Mouse (Mus musculus): ENCODE measurements around the gene Cox11.

Gene Cox11

GRCm38 (mm10) chr11:90637440-90638311, at the start of gene Cox11, which contains the start of gene Stxbp4:
Cox11 (plus strand) TSS chr11:90638173.
Stxbp4 (minus strand) TSS chr11:90638084.
- peak; percentile 96 to 97 for DNase-seq (ENCODE audit: low spot score in 2 of 2)

- peak in 1 of 2 experiments; percentile 5 for DNase-seq (ENCODE audit: low spot score in 2 of 2)
Observed at GRCm38 (mm10) chr11:90590996-90591395, 47.0 kb upstream of the Cox11 start.

GRCm38 (mm10) chr11:90595826-90596225, 42.1 kb upstream of the Cox11 start:
- no peak for DNase-seq (ENCODE audit: low spot score in 2 of 2)

- DNase-seq (ENCODE audit: low spot score in 2 of 2): no peak
Observed at GRCm38 (mm10) chr11:90603066-90603465, 34.9 kb upstream of the Cox11 start.

GRCm38 (mm10) chr11:90612118-90612517, 25.9 kb upstream of the Cox11 start:
- DNase-seq (ENCODE audit: low spot score in 2 of 2): no peak

- no peak for DNase-seq (ENCODE audit: low spot score in 2 of 2)
Observed at GRCm38 (mm10) chr11:90614743-90615142, 23.2 kb upstream of the Cox11 start.

- no peak for DNase-seq (ENCODE audit: low spot score in 2 of 2)
Observed at GRCm38 (mm10) chr11:90616431-90616830, 21.5 kb upstream of the Cox11 start.

- DNase-seq (ENCODE audit: low spot score in 2 of 2): no peak
Observed at GRCm38 (mm10) chr11:90622044-90622443, 15.9 kb upstream of the Cox11 start.

- DNase-seq (ENCODE audit: low spot score in 2 of 2): no peak
Observed at GRCm38 (mm10) chr11:90622500-90622899, 15.5 kb upstream of the Cox11 start.

GRCm38 (mm10) chr11:90623477-90623876, 14.5 kb upstream of the Cox11 start:
- peak; percentile 53 to 71 for DNase-seq (ENCODE audit: low spot score in 2 of 2)

GRCm38 (mm10) chr11:90625174-90625573, 12.8 kb upstream of the Cox11 start:
- DNase-seq (ENCODE audit: low spot score in 2 of 2): no peak

- DNase-seq (ENCODE audit: low spot score in 2 of 2): no peak
Observed at GRCm38 (mm10) chr11:90627751-90628150, 10.2 kb upstream of the Cox11 start.

- no peak for DNase-seq (ENCODE audit: low spot score in 2 of 2)
Observed at GRCm38 (mm10) chr11:90632480-90632879, 5.5 kb upstream of the Cox11 start.

GRCm38 (mm10) chr11:90634661-90635060, 3.3 kb upstream of the Cox11 start:
- DNase-seq (ENCODE audit: low spot score in 2 of 2): no peak

GRCm38 (mm10) chr11:90638312-90638830, 398 bp downstream of the Cox11 start:
- DNase-seq (ENCODE audit: low spot score in 2 of 2): peak in 1 of 2 experiments; percentile 21

GRCm38 (mm10) chr11:90649777-90650176, 11.8 kb downstream of the Cox11 start:
- no peak for DNase-seq (ENCODE audit: low spot score in 2 of 2)

- no peak for DNase-seq (ENCODE audit: low spot score in 2 of 2)
Observed at GRCm38 (mm10) chr11:90650231-90650885, 12.4 kb downstream of the Cox11 start.

- DNase-seq (ENCODE audit: low spot score in 2 of 2): no peak
Observed at GRCm38 (mm10) chr11:90652603-90653002, 14.6 kb downstream of the Cox11 start.

- no peak for DNase-seq (ENCODE audit: low spot score in 2 of 2)
Observed at GRCm38 (mm10) chr11:90657527-90657926, 19.6 kb downstream of the Cox11 start.

GRCm38 (mm10) chr11:90660662-90661061, 22.7 kb downstream of the Cox11 start:
- no peak for DNase-seq (ENCODE audit: low spot score in 2 of 2)

- DNase-seq (ENCODE audit: low spot score in 2 of 2): no peak
Observed at GRCm38 (mm10) chr11:90663052-90663451, 25.1 kb downstream of the Cox11 start.

GRCm38 (mm10) chr11:90663618-90664297, 25.8 kb downstream of the Cox11 start:
- DNase-seq (ENCODE audit: low spot score in 2 of 2): no peak
